Mouse (Mus musculus) heart, adult 9 months (tissue): ENCODE data around the gene Sppl2c.
"Not testable (repeated sequence)": the region's sequence is repeated elsewhere in the genome, so short reads cannot be mapped to it uniquely, and the experiment has no call there.

Experiments used
- DNase-seq, 2 experiments: peaks; one replicate each; pipeline ENCODE4 v3.0.0; 2022; ENCODE audit warnings: low spot score in 2 of 2

Gene Sppl2c

DNA sequence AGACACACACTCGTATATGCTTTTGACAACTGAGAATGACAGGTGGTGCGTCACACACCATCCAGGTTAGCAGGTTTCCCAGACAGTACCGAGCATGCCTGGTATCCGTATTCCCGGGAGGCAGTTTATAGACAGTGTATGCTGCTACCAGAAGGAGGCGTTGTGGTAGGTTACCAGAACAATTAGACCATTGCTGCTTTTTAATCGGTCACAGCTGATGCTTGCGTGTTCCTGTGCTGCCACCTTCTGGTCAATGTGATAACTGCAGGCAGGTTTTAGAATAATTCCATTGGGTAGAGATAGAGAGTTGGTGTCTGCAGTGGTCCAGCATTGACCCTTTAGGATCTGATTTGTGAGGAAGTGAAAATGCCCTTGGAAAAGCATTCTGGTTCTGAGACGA, 9.7 kb downstream of the Sppl2c start:
- DNase-seq: peak; percentile 57 to 73

DNA sequence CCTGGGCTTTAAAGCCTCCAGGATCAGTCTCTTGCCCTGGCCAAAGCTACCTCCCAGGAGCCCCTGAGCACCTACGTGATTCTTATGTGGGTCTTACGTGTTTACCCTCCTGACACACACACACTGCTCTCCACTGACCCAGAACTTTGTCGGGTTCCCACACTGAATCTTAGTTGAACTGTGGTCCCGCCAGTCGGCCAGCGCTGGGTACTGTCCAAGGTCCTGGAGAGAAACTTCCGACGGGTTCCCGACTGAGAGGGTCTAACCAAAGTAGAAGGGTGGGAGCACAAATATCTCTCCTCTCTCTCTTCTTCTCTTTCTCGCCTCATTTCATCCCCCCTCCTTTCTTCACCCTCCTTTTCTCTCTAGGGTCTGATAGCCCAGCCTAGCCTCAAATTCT, 11.7 kb downstream of the Sppl2c start:
- DNase-seq: no peak

DNA sequence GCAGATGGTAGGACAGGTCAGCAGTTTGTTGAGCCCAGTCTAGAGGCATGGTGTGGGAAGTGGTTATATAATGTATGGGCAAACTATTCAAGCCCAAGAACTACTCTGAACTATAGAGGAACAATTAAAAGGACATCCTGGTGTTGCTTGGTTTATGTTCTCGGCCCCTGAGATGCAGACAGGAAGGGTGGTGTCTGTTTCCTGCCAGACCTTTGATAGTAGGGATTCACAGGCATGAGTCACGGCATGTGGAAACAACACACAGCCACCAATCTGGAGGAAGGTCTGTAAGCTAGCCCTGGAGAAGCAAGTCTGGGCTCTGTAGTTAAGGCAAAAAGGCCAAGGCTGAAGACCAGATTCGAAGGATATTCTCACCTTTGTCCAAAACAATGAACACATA, 17.1 kb downstream of the Sppl2c start:
- no peak for DNase-seq

- DNase-seq: no peak
Measured at GRCm38 (mm10) chr11:104206573-104206972, 20.4 kb downstream of the Sppl2c start.

DNA sequence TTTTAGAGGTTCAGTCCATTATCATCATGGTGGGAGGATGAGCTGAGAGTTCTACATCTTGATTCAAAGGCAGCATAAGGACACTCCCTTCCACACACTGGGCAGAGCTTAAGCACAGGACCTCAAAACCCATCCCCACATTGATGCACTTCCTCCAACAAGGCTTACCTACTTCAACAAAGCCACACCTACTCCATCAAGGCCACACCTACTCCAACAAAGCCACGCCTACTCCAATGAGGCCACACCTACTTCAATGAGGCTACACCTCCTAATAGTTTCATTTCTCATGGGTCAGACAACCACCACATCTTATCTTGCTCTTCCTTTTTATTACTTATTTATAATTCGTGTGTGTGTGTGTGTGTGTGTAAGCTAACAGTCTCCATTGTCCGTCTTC, 22.9 kb downstream of the Sppl2c start:
- DNase-seq: no peak

GRCm38 (mm10) chr11:104211251-104211650, 25.1 kb downstream of the Sppl2c start:
- no peak for DNase-seq

GRCm38 (mm10) chr11:104214128-104214527, 28.0 kb downstream of the Sppl2c start:
- DNase-seq: not testable (repeated sequence)

GRCm38 (mm10) chr11:104218075-104218474, 31.9 kb downstream of the Sppl2c start:
- DNase-seq: no peak

- DNase-seq: no peak
Measured at GRCm38 (mm10) chr11:104220291-104220690, 34.2 kb downstream of the Sppl2c start.

GRCm38 (mm10) chr11:104221751-104222150, 35.6 kb downstream of the Sppl2c start:
- no peak for DNase-seq

- no peak for DNase-seq
Measured at GRCm38 (mm10) chr11:104223301-104223700, 37.2 kb downstream of the Sppl2c start.

DNA sequence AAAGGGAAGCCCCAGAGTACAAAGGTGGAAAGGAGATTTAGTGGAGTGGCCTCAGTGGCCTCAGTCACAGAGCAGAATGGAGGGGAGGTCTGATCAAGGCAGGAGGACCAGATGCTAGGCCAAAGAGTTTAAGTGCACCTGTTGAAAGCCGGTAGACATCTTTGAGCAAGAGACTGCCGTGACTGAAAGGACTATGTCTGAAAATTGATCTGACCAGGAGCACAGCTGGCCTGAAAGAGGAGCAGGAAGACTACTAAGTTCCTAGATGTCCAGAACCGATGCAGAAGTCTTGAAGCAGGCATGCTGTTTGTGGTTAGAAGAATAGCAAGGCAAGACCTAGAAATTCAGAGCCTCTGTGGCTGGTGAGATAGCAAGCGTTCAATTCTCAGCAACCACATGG, 43.3 kb downstream of the Sppl2c start:
- DNase-seq: no peak

- peak in 1 of 2 experiments; percentile 10 for DNase-seq
Measured at GRCm38 (mm10) chr11:104230066-104230778, 44.1 kb downstream of the Sppl2c start.

- peak; percentile 87 to 90 for DNase-seq
Measured at GRCm38 (mm10) chr11:104231041-104231911, 45.1 kb downstream of the Sppl2c start, which contains the start of gene Mapt. Gene Mapt, plus strand, starts transcription at chr11:104231390.

DNA sequence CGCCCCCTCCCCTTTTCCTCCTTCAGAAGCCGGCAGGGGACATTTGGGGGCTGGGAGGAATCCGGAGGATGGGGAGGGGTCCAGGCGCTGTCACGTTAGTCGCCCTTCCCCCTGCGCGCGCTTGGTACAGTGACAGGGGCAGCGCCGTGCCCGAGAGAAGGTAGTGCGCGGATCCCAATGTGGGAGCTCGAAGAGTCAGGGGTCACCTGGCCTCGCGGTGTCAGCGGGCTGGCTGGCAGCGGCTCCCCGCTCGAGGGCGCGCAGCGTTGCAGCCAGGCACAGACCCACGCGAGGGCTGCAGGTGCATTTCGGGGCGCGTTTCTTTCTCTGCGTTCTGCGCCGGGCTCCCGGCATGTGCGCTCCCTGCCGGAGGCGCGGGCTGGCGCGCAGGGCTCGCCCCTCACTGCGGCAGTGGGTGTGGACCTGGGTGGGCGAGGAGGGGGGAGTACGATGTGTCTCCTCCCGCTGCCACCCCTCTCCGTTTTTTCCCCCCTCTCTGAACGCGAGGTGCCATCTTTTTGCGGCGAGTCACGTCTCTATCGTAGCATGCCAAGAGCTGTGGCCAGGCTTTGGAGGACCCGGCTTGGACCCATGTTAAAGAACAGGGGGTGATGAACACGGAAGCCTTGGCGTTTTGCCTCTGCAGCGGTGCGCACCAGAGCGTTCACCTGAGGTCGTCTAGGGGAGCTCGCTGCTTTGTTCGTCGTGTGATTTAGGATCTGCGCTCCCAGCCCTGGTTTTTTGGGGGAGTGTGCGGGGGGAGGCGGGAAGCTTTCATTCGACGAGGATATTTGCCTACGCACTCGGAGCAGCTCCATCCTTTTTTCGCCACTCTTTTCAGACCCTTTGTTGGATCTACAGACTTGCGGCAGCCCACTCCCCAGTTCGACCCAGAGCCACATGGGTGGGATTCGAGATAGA, 46.3 kb downstream of the Sppl2c start:
- DNase-seq: peak in 1 of 2 experiments; percentile 28

GRCm38 (mm10) chr11:104233101-104233500, 47.0 kb downstream of the Sppl2c start:
- no peak for DNase-seq

DNA sequence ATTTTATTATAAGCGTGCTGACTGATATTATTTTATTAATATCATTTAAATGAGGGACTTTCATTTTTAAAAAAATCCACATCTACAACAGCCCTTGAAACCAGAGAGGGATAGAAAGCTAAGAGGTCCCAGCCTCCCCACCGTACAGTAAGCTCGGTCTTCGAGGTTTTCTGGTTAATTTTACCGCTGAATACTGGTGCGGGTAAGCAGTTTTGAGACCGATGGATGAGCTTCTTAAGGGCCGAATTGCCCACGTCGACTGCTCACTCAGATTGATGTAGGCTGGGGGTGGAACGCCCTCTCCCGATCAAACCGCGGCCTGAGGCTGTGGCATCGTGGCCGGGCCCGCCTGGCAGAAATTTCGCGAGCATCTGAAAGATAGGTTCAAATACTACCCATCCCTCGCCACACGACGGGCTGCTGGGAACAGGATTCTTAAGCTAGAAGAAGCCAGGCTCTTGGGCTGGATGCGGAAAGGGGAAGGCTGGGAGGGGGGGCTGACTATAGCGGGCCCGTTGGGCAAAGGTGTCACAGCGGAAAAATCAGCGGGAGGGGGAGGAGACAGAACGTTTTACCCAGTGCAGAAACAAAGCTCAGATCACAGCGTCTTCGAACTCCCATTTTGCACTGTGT, 47.6 kb downstream of the Sppl2c start:
- DNase-seq: peak in 1 of 2 experiments; percentile 18

GRCm38 (mm10) chr11:104234680-104235079, 48.6 kb downstream of the Sppl2c start:
- DNase-seq: no peak

- DNase-seq: no peak
Measured at GRCm38 (mm10) chr11:104235881-104236280, 49.8 kb downstream of the Sppl2c start.

- peak; percentile 66 to 82 for DNase-seq
Measured at GRCm38 (mm10) chr11:104237226-104237625, 51.1 kb downstream of the Sppl2c start.
